Mouse (Mus musculus) ES-E14 (cell line): ENCODE measurements at regions not wholly inside any gene's neighbourhood (a gene's known extent, or its start where the extent isn't known, plus 50 kb on each side); places are given as distances from the start of the nearest gene placed in this dataset.

Source experiments
- HCFC1 ChIP-seq: IDR thresholded peaks from 2 replicates; pipeline ENCODE4 v1.6.1; 2012; ENCODE audit warnings: low read length, inconsistent platforms, borderline replicate concordance; ENCODE audit not compliant: insufficient read depth
- ZC3H11A ChIP-seq: IDR thresholded peaks from 2 replicates; pipeline ENCODE4 v1.6.1; 2012; ENCODE audit warnings: low read depth, mild to moderate bottlenecking, inconsistent platforms, low read length, borderline replicate concordance
- ZNF384 ChIP-seq: IDR thresholded peaks from 2 replicates; pipeline ENCODE4 v1.6.1; 2012; ENCODE audit warnings: low read depth, low read length, inconsistent platforms

GRCm38 (mm10) chr8:87228777-87229176, 243.6 kb downstream of the Cbln1 start:
- TF ChIP-seq ZC3H11A (no peak), HCFC1 (no peak), ZNF384 (no peak)
